Mouse (Mus musculus) intestine, embryonic 14.5 days (tissue): ENCODE measurements around the gene Prdm16. TPM values are rescaled to one million over a fixed set of nuclear protein-coding genes. Genes with fewer than 3 reads are reported as not detected.

Experiments
- ATAC-seq: fragments of 200-750 bp; cut with Nextera tagmentation; replicated peaks from 2 replicates; pipeline ENCODE4 v1.8.0; 2017; ENCODE audit warnings: low read depth, moderate number of reproducible peaks, moderate TSS enrichment, moderate library complexity; ENCODE audit not compliant: low FRiP score, low TSS enrichment
- DNase-seq: peaks from one replicate; pipeline ENCODE4 v3.0.0-alpha.2; 2018; ENCODE audit warnings: low spot score
- H3K27ac ChIP-seq: fragments of 300-500 bp; sonication (generic); 2 replicates; pipeline ENCODE4 v1.5.1; 2014; ENCODE audit warnings: low read depth, mild to moderate bottlenecking, control low read depth
- H3K27me3 ChIP-seq: fragments of 300-500 bp; sonication (generic); replicated peaks from 2 replicates; pipeline ENCODE4 v1.6.1; 2014; ENCODE audit warnings: low read length, control low read depth; ENCODE audit not compliant: control insufficient read depth, insufficient read depth
- H3K36me3 ChIP-seq: fragments of 300-500 bp; sonication (generic); 2 replicates; pipeline ENCODE4 v1.6.1; 2014; ENCODE audit warnings: low read length, control low read depth; ENCODE audit not compliant: control insufficient read depth, insufficient read depth
- H3K4me1 ChIP-seq: fragments of 300-500 bp; sonication (generic); replicated peaks from 2 replicates; pipeline ENCODE4 v1.6.1; 2014; ENCODE audit warnings: low read length, control low read depth, mixed read lengths; ENCODE audit not compliant: control insufficient read depth, insufficient read depth
- H3K4me2 ChIP-seq: fragments of 300-500 bp; sonication (generic); 2 replicates; pipeline ENCODE4 v1.6.1; 2014; ENCODE audit warnings: low read length
- H3K4me3 ChIP-seq: fragments of 300-500 bp; sonication (generic); 2 replicates; pipeline ENCODE4 v1.5.1; 2014; ENCODE audit warnings: low read depth, low read length, control low read depth, mixed read lengths
- H3K9ac ChIP-seq: fragments of 300-500 bp; sonication (generic); 2 replicates; pipeline ENCODE4 v1.6.1; 2014; ENCODE audit warnings: mild to moderate bottlenecking, low read length
- H3K9me3 ChIP-seq: fragments of 300-500 bp; sonication (generic); 2 replicates; pipeline ENCODE4 v1.6.1; 2016; ENCODE audit warnings: low read length, control low read depth; ENCODE audit not compliant: control insufficient read depth
- WGBS: fragments of 180-500 bp; shearing (Covaris S2); extraction: QIAGEN DNeasy Blood & Tissue Kit; methylation state at CpG from one replicate; pipeline ENCODE4 v1.1.7; 2014; 5-methylcytosine and 5-hydroxymethylcytosine counted together
- polyA plus RNA-seq: library from polyadenylated mRNA; unstranded; fragments of >200 nt; fragmentation: Nextera tagmentation; extraction: Ambion mirVana; gene quantifications from 2 replicates; pipeline ENCODE4 v1.2.1, GENCODE M21; 2014

The Prdm16 gene
- polyA plus RNA-seq, 1 experiment from 2014 or later, result 19.7 TPM

DNA sequence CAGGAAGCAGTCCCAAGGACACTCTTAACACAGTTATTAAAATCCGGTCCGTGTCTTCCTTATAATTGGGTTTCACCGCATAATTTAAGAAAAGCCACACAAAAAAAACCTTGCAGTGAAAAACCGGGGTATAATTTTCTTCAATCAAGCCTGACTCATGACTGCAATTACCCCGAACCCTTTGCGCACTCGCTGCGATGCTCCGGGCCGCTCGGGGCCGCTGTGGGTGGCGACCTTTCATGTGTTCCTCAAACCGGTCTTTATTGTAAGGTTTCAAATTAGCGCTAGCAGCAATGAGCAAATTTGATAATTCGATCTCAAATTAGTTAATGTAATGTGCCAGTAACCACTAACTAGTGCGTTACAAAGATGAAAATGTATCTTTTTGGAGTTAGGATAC, 215.9 kb downstream of the Prdm16 start:
- Histone ChIP-seq H3K36me3 (no peaks in the 10 kb centered on the region), H3K27me3 (no peaks in the 10 kb centered on the region), H3K9ac (no peak overlapping the region), H3K27ac (no peak overlapping the region), H3K4me3 (no peak overlapping the region), H3K4me2 (no peak overlapping the region), H3K9me3 (no peaks in the 10 kb centered on the region), H3K4me1 (peaks cover 9% of the 10 kb centered on the region)
- ATAC-seq (no peak), DNase-seq (no peak)
- WGBS, result 77% methylated on average over 17 of the region's 17 CpGs

DNA sequence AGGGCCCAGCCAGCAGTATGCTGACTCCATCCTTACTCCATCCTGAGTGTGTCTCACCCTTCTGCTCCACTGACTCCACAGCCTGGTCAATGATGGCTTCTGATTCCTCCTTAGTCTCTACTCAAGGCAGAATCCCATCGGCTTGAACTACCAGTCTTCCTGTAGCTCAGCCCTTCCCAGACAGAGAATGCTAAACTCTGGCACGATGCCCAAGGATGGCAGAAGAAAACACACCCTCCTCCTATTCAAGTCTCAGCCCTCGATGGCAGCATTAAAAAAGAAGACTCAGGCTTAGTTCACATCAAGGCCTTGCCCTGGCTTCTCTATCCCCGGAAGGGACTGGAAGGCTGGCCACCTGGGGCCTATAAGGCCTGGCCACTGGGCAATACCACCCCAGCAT, 216.9 kb downstream of the Prdm16 start:
- no peak for ATAC-seq

DNA sequence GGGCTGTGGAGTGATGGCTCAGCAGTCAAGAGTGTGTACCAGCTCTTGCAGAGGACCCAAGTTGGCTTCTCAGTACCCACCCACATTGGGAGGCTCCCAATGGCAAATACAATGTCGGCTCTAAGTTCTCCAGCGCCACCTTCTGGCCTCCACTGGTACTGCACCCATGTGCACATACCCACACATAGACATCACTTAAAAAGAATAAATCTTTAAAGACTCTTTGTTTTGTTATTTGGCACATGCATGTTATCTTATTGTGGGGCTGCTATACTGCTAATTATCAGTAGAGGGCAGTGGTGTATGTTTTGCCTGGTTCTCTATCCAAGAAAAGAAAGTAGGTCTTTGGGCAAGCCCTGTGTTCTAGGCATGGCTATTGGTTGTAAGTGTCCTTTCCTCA, 217.7 kb downstream of the Prdm16 start:
- Histone ChIP-seq H3K9me3 (no peaks in the 10 kb centered on the region), H3K4me3 (no peak overlapping the region), H3K36me3 (no peaks in the 10 kb centered on the region), H3K4me2 (no peak overlapping the region), H3K9ac (no peak overlapping the region), H3K27ac (peak overlapping the region; percentile 84; the same call in 1 of the 2 replicates), H3K4me1 (peaks cover 15% of the 10 kb centered on the region), H3K27me3 (no peaks in the 10 kb centered on the region)
- no peak for DNase-seq
- WGBS, result 32% methylated on average over 2 of the region's 2 CpGs
- peak; percentile 59 for ATAC-seq

More for the DNA sequence above, 216.9 kb downstream of the Prdm16 start:
- Histone ChIP-seq H3K4me1 (peaks cover 14% of the 10 kb centered on the region), H3K4me2 (no peak overlapping the region), H3K36me3 (no peaks in the 10 kb centered on the region), H3K9me3 (no peaks in the 10 kb centered on the region), H3K27me3 (no peaks in the 10 kb centered on the region), H3K4me3 (no peak overlapping the region), H3K9ac (no peak overlapping the region), H3K27ac (no peak overlapping the region)
- DNase-seq, result no peak
- WGBS, result 79% methylated on average over 4 of the region's 4 CpGs

DNA sequence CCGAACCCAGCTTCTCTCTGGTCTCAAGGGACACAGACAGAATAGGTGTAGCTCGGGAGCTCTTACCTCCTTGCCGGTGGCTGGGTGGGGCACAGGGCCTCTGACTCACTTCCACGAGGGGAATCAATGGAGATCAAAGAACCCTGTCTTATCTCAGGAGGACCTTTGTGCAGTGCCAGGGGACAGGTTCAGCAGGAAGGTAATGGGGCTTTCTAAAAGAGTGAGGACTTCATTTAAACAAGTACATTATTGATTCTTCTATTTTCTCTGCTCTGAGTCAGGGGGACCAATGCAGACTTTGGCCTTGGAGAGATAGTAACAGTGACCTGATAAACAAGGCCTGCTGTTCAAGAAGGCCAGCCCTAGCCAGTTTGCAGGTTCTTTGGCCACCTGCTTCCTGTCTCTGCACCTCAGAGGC, 218.3 kb downstream of the Prdm16 start:
- Histone ChIP-seq H3K9me3 (no peaks in the 10 kb centered on the region), H3K27ac (peak overlapping the region; percentile 84), H3K4me1 (peaks cover 8% of the 10 kb centered on the region), H3K4me2 (no peak overlapping the region), H3K27me3 (no peaks in the 10 kb centered on the region), H3K36me3 (no peaks in the 10 kb centered on the region), H3K9ac (no peak overlapping the region), H3K4me3 (no peak overlapping the region)
- WGBS, result 51% methylated on average over 4 of the region's 4 CpGs
- DNase-seq (peak; percentile 77), ATAC-seq (peak; percentile 87)

DNA sequence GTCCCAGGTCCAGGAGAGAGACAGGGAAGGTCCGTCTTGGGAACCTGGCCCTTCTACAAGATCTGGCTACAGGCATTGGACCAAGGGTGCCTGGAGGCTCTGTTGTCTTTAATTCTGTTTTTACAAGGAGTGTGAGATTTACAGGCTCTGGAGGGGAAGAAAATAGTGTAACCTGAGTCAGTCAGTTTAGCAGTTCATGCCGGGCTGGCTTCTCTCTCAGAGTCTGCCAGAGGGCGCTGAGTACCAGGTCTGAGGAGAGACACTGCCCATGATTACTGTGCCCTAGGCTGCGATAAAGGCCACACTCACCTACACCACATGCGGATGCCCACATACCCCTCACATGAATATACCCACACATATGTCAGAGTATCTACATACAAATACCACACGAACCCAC, 219.9 kb downstream of the Prdm16 start:
- H3K27me3 ChIP-seq, result no peaks in the 10 kb centered on the region
- DNase-seq, result no peak

DNA sequence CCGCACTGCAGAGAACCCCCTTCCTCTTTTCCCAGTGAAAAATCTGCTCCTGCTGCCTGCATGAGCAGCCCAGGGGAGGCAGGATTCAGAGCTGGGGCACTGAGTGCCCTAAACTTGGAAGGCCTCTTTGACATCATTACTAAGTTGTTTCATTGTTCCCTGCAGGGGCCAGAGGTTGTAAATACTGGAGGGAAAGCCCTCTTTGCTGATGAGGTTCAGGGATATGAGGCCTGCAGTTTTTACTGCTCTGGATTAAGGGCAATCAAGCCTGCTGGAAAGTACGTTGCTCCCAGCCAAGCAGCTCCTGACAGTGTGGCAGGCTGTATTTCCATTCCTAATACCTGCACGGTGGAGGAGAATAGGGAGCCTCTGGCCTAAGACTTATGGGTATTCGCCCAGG, 221.8 kb downstream of the Prdm16 start:
- Histone ChIP-seq H3K4me1 (peaks cover 21% of the 10 kb centered on the region), H3K9me3 (no peaks in the 10 kb centered on the region), H3K4me3 (no peak overlapping the region), H3K4me2 (no peak overlapping the region), H3K9ac (no peak overlapping the region), H3K27me3 (no peaks in the 10 kb centered on the region), H3K27ac (peak overlapping the region; percentile 84), H3K36me3 (no peaks in the 10 kb centered on the region)
- 34% methylated on average over 4 of the region's 4 CpGs for WGBS
- no peak for DNase-seq
- no peak for ATAC-seq

More for the DNA sequence above, 219.9 kb downstream of the Prdm16 start:
- WGBS, result 59% methylated on average over 6 of the region's 6 CpGs
- Histone ChIP-seq H3K4me2 (no peak overlapping the region), H3K4me1 (peaks cover 6% of the 10 kb centered on the region), H3K36me3 (no peaks in the 10 kb centered on the region), H3K27ac (0 out of 2 replicates have a peak overlapping the region, but pooled peaks have one; percentile 5), H3K9me3 (no peaks in the 10 kb centered on the region), H3K4me3 (no peak overlapping the region), H3K9ac (no peak overlapping the region)
- ATAC-seq, result no peak

DNA sequence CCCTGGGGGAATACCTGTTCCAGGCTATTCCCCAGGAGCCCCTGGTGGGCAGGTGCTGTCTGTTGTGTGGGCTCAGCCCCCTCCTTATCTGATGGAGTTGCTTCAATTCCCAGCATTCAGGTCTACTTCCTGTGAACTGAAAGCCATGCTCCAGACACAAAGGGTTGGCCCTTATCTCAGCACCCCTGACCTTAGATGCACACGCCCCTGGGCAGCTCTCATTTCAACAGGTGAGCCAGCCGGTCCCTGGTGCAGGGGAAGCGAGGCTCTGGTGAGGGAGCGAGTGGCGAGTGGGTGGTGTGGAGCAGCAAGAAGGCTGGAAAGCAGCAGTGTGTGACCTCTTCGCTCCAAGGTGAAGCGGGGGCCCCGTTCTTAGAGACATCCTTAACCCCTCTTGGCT, 226.1 kb downstream of the Prdm16 start:
- no peak overlapping the region for H3K9ac ChIP-seq
- H3K27ac ChIP-seq, result peak overlapping the region; percentile 54; the same call in 1 of the 2 replicates
- 41% methylated on average over 8 of the region's 8 CpGs for WGBS
- H3K4me3 ChIP-seq, result no peak overlapping the region
- no peaks in the 10 kb centered on the region for H3K36me3 ChIP-seq
- ATAC-seq (peak; percentile 44), DNase-seq (no peak)
- peak overlapping the region; percentile 11; the same call in 1 of the 2 replicates for H3K4me2 ChIP-seq
- H3K27me3 ChIP-seq, result no peaks in the 10 kb centered on the region
- H3K9me3 ChIP-seq, result no peaks in the 10 kb centered on the region
- H3K4me1 ChIP-seq, result peaks cover 29% of the 10 kb centered on the region

DNA sequence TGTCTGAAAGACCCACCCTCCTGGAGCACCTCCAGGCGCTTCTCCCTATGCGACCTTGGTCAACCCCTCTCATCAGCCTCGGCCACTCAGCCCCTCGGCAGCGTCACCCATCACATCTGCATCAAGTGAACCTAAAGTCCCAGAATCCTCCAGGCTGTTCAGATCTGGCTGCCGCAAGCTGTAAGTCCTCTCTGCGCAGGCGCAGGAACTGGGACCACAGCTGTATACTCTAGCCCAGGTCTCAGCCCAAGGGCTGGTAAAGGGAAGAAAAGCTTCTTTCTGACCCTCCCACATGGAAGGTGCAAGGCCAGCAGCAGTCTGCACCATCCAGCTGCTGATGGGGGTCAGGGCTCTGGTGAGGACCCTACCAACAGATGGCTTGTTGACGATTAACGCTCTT, 226.8 kb downstream of the Prdm16 start:
- Histone ChIP-seq H3K27me3 (no peaks in the 10 kb centered on the region), H3K4me3 (no peak overlapping the region), H3K4me2 (no peak overlapping the region), H3K9me3 (no peaks in the 10 kb centered on the region), H3K36me3 (no peaks in the 10 kb centered on the region), H3K4me1 (peaks cover 24% of the 10 kb centered on the region), H3K9ac (no peak overlapping the region), H3K27ac (no peak overlapping the region)
- ATAC-seq (no peak), DNase-seq (no peak)
- 60% methylated on average over 10 of the region's 10 CpGs for WGBS

DNA sequence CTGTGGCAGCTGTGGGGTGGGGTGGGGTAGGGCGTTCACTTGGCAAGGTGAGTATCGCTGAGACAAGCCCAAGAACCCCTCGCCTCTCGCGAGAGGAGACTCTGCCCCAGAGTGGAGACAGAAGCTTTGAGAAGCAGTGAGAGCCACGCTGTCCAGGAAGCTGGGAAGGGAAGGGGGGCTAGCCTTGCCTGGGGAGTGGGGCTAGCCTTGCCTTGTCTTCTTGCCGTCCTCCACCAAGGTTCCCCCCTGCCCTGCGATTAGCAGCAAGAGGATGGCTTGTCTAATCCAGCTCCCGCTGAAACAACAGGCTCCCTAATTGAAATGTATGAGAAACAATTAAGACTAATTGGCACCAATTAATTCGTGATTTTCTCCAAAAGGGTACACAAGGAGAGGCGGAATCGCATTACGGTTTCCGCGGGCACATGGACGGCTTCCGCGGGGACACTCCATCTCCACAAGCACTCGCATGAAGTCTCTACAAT, 227.4 kb downstream of the Prdm16 start:
- H3K9me3 ChIP-seq, result no peaks in the 10 kb centered on the region
- no peaks in the 10 kb centered on the region for H3K27me3 ChIP-seq
- H3K9ac ChIP-seq, result no peak overlapping the region
- peaks cover 23% of the 10 kb centered on the region for H3K4me1 ChIP-seq
- H3K4me2 ChIP-seq, result no peak overlapping the region
- H3K4me3 ChIP-seq, result no peak overlapping the region
- ATAC-seq (no peak; the same call in 1 of the 2 replicates), DNase-seq (no peak)
- 43% methylated on average over 19 of the region's 19 CpGs for WGBS
- H3K27ac ChIP-seq, result no peak overlapping the region; the same call in 1 of the 2 replicates
- no peaks in the 10 kb centered on the region for H3K36me3 ChIP-seq
